Mouse (Mus musculus) frontal cortex, adult (tissue): ENCODE measurements around the gene Meiob.

ENCODE experiments used
- ATAC-seq: cut with Nextera tagmentation; 2 replicates; pipeline ENCODE4 v1.9.2; 2017; ENCODE audit warnings: mild to moderate bottlenecking, moderate library complexity, mixed read lengths; ENCODE audit not compliant: low TSS enrichment

Meiob gene

DNA sequence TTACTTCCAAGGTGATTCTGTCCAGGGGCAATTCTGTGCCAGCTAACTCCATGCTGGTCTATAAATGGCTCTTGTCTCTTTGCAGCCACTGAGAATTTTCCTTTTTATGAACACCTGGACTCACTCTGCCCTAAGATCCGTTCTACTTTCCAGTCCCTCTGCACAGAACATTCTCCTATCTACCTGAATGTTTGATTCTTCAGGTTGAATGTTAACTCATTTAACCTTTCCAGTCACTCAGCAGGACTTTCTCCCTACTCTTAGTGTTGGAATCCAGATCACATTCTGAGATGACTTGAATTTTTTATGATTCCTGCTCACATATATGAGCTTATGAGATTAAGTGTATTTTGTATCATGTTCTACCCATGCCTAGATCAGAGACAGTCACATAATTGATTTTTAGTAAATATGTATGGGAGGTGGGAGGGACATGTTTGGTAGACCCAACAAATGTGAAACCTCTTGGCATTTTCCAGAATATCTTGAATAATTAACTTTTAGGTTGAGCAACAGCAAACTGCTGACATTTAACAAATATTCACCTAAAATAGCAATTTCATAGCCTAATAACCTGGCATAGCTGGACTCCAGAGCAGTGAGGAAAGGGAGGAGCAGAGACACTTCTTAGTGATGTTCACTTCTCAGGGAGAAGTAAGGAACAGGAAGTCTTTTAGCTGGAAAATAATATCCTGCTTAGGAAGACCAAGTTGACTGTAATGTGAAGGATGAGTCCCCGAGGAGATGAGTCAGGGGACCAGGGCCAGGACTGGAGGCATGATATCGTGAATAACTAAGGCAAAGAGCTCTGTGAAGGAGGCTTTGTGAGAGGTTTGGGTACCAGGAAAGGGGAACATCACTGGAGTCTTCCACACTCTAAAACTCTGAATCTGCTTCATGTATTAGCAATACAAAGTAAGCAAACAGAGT is 17.5 kb downstream of the Meiob start:
- no peak for ATAC-seq

DNA sequence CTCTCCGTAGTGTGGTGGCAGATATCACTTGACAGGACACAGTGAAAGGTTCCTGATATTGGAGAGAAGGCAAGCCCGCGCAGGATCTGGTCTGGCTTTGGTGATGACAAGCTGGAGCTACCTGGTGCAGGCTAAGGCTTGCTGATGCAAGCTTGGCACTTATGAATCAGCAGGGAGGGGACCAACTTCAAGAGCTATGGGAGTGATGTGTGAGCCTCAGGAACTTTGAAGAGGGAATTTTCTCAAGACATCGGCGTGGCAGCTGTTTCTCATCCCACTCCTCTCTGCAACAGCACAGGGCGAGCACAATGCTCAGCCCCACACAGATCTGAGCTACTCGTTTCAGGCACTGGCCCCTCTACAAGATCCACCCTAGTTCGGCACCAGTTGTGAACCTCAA is 35.8 kb downstream of the Meiob start, which contains the start of gene Hagh:
TSS of gene Hagh (plus strand) at position 302 of the 400 bp plus-strand sequence.
- peak; percentile 55; the same call in 1 of the 2 replicates for ATAC-seq

GRCm38 (mm10) chr17:24840341-24840740 is 36.3 kb downstream of the Meiob start:
- ATAC-seq, result peak; percentile 77; the same call in 1 of the 2 replicates

DNA sequence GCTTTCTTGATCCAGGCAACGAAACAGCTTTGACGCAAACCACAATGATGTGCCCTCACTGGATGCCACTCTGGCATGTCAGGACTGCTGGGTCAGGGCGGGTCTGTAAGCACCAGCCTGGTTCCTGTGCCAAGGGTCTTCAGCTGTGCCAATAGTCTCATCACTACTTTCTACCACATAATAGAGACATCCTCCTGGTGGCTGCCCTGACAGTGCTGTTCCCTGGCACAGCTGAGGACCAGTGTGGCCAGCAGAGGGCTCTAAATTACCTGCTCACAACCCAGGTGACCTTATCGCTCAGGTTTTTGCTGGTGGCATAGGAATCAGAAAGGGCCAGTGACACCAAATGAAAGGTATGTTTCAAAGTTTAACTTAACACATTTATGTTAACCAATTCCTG is 37.0 kb downstream of the Meiob start:
- no peak for ATAC-seq

DNA sequence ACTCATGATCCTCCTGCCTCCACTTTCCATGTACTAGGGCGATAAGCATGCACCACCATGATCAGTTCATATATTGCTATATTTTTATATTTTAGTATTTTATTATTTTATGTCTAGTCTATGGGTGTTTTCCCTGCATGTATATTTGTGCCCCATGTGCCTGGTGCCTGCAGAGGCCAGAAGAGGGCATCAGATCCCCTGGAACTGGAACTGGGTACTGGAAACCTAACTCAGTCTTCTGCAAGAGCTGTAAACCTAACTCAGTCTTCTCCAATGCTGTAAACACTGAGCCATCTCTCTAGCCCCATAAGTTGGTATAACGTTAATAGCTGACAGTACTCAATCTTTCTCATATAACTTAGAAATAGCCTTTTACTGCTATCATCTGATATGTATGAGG is 38.5 kb downstream of the Meiob start:
- no peak for ATAC-seq

DNA sequence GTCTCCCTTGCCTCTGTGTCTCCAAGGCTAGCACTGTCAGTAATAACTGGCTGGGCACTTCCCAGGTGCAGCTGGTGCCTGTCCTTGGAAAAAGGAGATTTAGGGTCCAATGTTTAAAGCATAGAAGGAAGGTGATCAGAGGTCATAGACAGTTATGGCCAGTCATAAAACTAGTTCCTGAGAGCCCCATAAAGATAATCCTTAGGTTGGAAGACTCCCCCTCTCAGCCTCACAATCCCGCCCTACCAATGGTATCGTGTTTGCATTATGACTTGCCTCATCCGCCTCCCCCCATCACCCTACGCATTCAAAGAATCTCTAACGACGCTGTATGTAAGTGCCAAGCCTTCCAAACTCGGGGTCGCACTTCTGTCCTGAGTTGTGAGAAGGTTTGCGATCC is 40.4 kb downstream of the Meiob start:
- ATAC-seq, result no peak

DNA sequence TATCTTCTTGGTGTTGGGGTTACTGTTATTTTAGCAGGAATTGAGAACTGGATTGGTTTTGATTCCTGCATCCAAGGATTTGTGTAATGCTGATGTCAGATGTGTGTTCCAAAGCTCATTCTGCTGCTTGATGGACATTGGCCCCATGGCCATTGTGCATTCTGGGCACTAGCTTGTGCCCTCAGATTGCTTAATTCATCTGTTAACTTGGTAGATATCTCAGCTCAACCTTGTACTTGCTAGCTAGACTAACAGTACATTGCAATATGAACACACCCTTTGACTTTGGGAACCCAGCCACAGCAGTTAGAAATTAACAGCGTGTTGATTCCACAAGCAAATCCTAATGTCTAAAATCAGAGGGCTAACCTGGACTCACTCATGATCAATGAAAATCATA is 43.3 kb downstream of the Meiob start:
- no peak for ATAC-seq

GRCm38 (mm10) chr17:24848600-24849031 is 44.5 kb downstream of the Meiob start:
- no peak for ATAC-seq

DNA sequence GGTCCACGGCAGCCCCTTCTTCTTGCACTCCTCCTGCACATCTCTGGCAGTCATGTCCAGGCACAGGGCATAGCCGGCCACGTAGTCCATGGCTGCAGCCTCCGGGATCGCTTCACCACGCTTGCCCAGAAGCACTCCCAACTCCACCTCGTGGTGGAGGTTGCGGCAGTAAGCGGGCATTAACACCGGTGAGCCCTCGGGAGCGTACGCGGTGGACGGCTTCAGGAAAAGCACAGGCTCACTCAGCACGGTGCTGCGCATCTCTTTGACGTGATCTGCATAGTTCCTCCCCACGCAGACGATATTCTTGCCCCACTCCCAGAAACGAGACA is 45.6 kb downstream of the Meiob start:
- ATAC-seq, result peak; percentile 53; the same call in 1 of the 2 replicates

DNA sequence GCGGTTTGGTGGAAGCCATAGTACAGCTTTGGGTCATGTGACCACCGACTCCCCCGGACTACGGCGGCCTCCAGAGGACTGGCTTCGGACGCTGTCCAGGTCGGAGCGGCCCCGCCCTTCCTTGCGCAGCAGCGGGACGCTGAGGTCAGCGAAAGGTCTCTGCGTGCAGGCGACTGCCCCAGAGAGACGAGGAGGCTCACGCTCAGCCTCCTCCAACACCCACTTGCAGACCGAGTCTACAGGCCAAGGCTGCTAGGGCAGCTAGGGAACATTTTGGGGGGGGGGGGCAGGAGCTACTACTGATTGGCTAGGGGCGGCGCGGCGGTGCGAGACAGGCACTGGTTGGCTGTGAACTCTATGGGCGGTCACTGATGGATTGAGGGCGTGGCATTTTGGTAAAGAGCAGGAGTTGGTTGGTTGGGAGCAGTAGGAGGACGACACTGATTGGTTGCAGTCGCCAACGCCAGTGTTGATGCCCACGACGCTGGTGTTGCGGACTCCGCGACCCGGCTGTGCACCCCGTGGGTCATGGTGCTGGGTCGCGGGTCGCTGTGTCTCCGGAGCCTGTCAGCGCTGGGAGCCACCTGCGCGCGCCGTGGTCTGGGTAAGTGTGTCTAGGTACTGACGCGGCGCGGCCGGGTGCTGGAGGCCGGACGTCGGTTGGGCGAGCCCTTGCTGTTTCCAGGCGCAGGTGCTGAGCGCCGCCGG is 46.1 kb downstream of the Meiob start, which contains the start of gene Fahd1:
TSS of gene Fahd1 (minus strand) at position 300 of the 708 bp plus-strand sequence.
- peak; percentile 96 for ATAC-seq

- ATAC-seq, result no peak
These were observed 46.7 kb downstream of the Meiob start for GRCm38 (mm10) chr17:24850773-24851127.

- no peak for ATAC-seq
These were observed 47.5 kb downstream of the Meiob start for GRCm38 (mm10) chr17:24851381-24852125.

DNA sequence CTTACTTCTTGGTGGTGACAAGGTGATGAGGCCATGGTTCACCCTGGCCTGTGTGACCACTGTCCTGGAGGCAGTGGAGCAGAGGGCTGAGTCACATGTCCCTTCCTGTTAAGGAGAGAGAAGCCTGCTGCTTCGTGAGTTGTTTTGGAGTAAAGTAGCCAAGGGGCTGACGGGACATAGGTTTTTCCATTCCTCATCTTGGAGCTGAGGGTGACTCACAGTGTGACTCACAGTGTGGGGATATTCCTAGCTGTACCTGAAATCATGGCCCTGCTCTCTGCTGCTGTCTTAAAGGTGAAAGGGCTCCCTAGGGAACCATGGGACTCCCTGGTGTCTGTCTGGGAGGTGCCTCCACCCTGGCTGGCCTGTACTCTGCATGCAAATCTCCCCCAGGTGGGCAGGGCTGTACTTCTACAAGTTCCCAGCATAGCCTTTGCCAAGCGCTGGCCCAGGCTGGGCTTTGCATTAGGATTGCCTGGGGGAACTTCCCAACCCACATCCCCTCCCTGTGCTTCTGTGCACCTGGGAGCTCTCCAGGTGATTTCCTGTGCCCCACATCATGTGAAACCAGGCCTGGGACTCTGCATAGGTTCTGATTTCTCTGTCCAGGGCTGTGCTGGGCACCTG is 51.9 kb downstream of the Meiob start:
- ATAC-seq, result peak; percentile 41; the same call in 1 of the 2 replicates

- ATAC-seq, result no peak
These were observed 52.5 kb downstream of the Meiob start for GRCm38 (mm10) chr17:24856589-24856988.

DNA sequence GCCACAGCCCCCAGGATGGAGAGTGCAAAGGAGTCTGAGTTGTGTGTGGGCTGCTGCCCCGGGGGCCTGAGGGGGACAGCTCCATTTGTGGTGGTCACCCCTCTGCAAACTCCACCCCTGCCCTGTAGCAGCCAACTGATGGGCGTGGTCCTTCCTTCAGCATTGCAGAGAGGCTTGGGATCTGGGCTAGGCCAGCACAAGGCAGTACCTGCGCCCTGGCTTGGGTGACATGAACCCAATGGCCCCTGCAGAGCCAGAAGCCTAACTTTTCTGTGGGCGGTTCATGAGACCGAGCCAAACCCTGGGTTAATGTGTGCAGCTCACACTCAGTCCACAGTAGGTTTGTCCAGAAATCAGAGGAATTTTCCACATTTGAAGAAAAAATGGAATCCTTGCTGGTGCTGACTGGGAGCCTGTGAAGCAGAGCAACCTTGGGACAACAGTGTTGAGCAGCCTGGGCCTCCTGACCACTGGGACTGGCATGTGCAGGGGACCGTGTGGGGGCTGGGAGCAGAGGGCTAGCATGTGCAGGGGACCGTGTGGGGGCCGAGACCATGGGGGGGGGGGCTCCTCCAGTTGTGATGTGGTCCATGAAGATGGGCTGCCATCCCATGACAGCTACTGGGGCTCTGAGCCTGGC is 53.9 kb downstream of the Meiob start:
- no peak for ATAC-seq

GRCm38 (mm10) chr17:24858967-24859366 is 54.9 kb downstream of the Meiob start:
- ATAC-seq, result no peak

DNA sequence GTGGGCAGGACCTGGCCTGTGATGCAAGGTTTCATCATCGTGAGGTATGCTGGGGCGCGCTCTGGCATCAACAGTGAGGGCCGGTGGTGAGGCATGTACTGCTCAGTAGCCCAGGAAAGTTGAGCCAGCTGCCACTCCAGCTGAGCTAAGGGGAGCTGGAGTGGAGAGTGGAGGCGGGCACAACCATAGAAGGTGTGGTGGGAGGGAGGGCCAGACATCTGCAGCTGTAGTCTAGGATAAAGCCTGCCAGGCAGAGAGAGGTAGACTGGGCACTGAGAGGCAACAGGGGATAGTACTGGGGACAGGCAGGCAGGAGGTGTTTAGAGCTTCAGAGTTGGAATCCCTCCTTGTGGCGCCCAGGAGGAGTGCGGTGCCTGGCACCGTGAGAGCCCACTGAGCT is 56.0 kb downstream of the Meiob start:
- no peak for ATAC-seq

DNA sequence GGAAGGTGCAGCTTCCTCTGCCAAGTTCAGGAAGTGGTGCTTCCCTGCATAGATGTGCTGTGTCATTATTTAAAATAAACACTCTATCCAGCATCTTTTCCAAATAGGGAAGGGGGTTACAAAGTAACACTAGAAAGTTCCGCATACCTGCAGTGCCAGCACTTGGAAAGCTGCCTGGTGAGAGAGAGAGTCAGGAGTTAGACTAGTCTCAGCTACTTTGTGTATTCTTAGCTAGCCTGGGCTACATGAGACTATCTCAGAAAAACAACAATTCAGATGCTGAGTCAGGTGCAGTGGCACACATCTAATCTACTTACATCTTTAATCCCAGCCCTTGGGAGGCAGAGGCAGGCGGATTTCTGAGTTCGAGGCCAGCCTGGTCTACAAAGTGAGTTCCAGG is 57.7 kb downstream of the Meiob start:
- ATAC-seq, result no peak

GRCm38 (mm10) chr17:24865776-24866175 is 61.7 kb downstream of the Meiob start, which contains the start of gene Igfals:
TSS of gene Igfals (plus strand) at chr17:24865997.
- no peak for ATAC-seq

DNA sequence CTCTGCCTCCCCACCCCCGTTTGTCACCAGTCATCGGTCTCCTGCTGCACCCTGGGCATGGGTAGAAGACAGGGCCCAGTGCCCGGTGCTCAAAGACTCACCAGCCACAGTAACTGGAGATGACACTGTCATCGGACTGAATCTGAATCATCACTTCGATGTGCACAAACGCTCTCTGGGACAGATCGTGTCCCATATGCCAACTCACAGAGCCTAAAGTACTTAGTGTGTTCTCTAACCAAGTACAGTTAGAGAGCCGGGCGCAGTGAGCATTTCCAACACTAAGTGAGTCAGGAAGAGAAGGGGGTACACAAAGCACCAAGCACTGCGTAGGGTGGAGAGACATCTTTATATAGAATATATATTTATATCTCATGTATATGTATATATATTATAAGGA is 63.8 kb downstream of the Meiob start:
- ATAC-seq, result peak; percentile 89
